Mouse (Mus musculus): ENCODE data around the gene Tcte2. TPM values are rescaled to one million over a fixed set of nuclear protein-coding genes. Genes with fewer than 3 reads are reported as not detected.

Gene Tcte2
- polyA plus RNA-seq, 1 experiment from 2014 or later: 6.8 TPM

DNA sequence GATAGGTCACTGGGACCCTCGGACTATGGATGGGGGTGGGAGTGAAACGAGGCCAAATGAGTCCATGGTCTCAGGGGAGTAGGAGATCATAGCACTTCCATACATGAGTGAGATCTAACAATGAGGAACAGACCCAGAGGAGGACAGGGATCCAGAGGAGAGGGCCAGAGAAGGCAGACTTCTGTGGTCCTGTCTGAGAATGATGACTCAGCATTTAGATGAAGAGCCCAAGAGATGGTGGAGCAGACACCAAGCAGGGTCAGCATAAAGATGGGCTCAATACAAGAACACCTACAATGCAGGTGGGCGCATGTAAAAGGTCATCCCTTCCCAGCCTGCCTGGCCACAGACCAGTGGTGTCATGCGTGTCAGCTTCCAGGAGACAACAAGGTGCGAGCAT is 41.4 kb downstream of the Tcte2 start:
- no peak overlapping the region for H3K27ac ChIP-seq (ENCODE audit: low read depth, low read length)
- no peak overlapping the region for H3K9ac ChIP-seq (ENCODE audit: low read length)
- ATAC-seq (ENCODE audit: insufficient read depth, low FRiP score, low TSS enrichment) (no peak), DNase-seq (ENCODE audit: low spot score) (no peak)
- WGBS: 92% methylated on average over 5 of the region's 5 CpGs
- no peaks in the 10 kb centered on the region for H3K36me3 ChIP-seq (ENCODE audit: control insufficient read depth, insufficient read depth, low read length)
- H3K4me3 ChIP-seq (ENCODE audit: low read depth, low read length): no peak overlapping the region
- H3K9me3 ChIP-seq (ENCODE audit: control insufficient read depth, low read length): no peaks in the 10 kb centered on the region
- no peak overlapping the region for H3K4me2 ChIP-seq (ENCODE audit: low read depth)
- no peaks in the 10 kb centered on the region for H3K27me3 ChIP-seq (ENCODE audit: control insufficient read depth, insufficient read depth, low read length)
- H3K4me1 ChIP-seq (ENCODE audit: control insufficient read depth, insufficient read depth, low read length): 0 out of 2 replicates have a peak, but pooled peaks cover 2% of the 10 kb centered on the region

DNA sequence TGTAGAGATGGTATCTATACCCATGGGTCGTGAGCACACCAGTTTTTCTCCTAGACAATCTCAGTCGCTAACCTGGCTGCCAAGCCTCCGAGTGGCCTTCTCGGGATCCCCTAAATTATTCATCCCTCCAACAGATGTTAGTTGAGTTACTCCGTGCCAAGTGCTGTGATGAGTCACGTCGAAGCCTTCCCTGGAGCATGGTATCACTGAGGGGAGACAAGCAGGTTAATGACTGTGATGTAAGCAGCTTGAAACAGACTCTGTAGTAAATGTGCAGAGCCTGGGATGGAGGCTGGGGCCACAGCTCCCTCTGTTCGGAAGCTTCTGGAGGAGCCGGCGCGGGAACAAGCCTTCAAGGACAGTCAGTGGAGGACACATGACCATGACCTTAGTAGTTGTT is 44.2 kb downstream of the Tcte2 start:
- Histone ChIP-seq H3K4me3 (ENCODE audit: low read depth, low read length) (no peak overlapping the region), H3K9ac (ENCODE audit: low read length) (no peak overlapping the region), H3K36me3 (ENCODE audit: control insufficient read depth, insufficient read depth, low read length) (no peaks in the 10 kb centered on the region), H3K4me1 (ENCODE audit: control insufficient read depth, insufficient read depth, low read length) (no peaks in the 10 kb centered on the region), H3K27me3 (ENCODE audit: control insufficient read depth, insufficient read depth, low read length) (no peaks in the 10 kb centered on the region), H3K27ac (ENCODE audit: low read depth, low read length) (no peak overlapping the region), H3K4me2 (ENCODE audit: low read depth) (no peak overlapping the region), H3K9me3 (ENCODE audit: control insufficient read depth, low read length) (no peaks in the 10 kb centered on the region)
- ATAC-seq (ENCODE audit: insufficient read depth, low FRiP score, low TSS enrichment) (no peak), DNase-seq (ENCODE audit: low spot score) (no peak)
- WGBS: 93% methylated on average over 11 of the region's 11 CpGs

DNA sequence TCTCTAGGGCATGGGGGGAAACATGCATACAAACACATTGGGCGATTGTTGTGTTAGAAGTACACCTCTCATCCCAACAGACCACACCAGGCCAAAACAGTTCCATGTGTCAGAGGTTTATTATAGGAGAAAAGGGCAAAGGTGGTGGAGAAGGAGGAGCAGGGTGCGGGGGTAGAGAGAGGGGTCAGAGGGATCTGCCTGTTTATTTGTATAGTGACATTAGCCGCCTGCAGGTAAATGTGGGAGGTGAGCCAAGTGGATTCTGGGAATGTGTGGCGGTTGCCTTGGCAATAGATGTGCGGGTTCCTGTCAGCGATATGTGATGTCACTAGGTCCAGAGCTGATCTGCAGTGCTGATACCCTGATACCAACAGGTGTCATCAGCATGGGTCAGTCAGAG is 45.3 kb downstream of the Tcte2 start:
- no peaks in the 10 kb centered on the region for H3K27me3 ChIP-seq (ENCODE audit: control insufficient read depth, insufficient read depth, low read length)
- no peak overlapping the region for H3K9ac ChIP-seq (ENCODE audit: low read length)
- WGBS: 87% methylated on average over 6 of the region's 6 CpGs
- ATAC-seq (ENCODE audit: insufficient read depth, low FRiP score, low TSS enrichment) (no peak), DNase-seq (ENCODE audit: low spot score) (no peak)
- no peaks in the 10 kb centered on the region for H3K36me3 ChIP-seq (ENCODE audit: control insufficient read depth, insufficient read depth, low read length)
- H3K27ac ChIP-seq (ENCODE audit: low read depth, low read length): no peak overlapping the region
- H3K4me3 ChIP-seq (ENCODE audit: low read depth, low read length): no peak overlapping the region
- no peak overlapping the region for H3K4me2 ChIP-seq (ENCODE audit: low read depth)
- no peaks in the 10 kb centered on the region for H3K4me1 ChIP-seq (ENCODE audit: control insufficient read depth, insufficient read depth, low read length)
- H3K9me3 ChIP-seq (ENCODE audit: control insufficient read depth, low read length): no peaks in the 10 kb centered on the region

DNA sequence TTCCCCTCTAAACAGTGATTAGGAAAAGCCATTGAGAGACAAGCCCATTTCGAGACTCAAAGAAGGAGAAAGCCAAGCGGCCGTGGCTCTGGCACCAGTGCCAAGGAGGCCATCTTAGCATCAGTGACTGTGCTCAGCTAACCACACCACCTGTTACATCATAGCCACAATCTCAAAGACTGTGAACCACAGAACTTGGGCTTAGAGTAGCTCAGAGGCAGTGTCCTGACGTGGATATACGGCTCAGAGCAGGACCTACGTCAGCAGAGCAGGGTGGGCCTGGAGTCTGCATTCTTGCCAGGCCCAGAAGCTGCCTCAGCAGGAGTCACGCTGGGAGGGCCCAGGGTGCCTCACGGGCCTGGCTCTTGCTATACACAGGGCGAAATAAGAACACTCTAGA is 46.1 kb downstream of the Tcte2 start:
- no peaks in the 10 kb centered on the region for H3K4me1 ChIP-seq (ENCODE audit: control insufficient read depth, insufficient read depth, low read length)
- no peak overlapping the region for H3K9ac ChIP-seq (ENCODE audit: low read length)
- no peaks in the 10 kb centered on the region for H3K36me3 ChIP-seq (ENCODE audit: control insufficient read depth, insufficient read depth, low read length)
- no peak overlapping the region for H3K4me3 ChIP-seq (ENCODE audit: low read depth, low read length)
- no peaks in the 10 kb centered on the region for H3K9me3 ChIP-seq (ENCODE audit: control insufficient read depth, low read length)
- H3K27ac ChIP-seq (ENCODE audit: low read depth, low read length): no peak overlapping the region
- H3K27me3 ChIP-seq (ENCODE audit: control insufficient read depth, insufficient read depth, low read length): no peaks in the 10 kb centered on the region
- H3K4me2 ChIP-seq (ENCODE audit: low read depth): no peak overlapping the region
- DNase-seq (ENCODE audit: low spot score): no peak
- ATAC-seq (ENCODE audit: insufficient read depth, low FRiP score, low TSS enrichment): no peak
- 81% methylated on average over 9 of the region's 9 CpGs for WGBS

DNA sequence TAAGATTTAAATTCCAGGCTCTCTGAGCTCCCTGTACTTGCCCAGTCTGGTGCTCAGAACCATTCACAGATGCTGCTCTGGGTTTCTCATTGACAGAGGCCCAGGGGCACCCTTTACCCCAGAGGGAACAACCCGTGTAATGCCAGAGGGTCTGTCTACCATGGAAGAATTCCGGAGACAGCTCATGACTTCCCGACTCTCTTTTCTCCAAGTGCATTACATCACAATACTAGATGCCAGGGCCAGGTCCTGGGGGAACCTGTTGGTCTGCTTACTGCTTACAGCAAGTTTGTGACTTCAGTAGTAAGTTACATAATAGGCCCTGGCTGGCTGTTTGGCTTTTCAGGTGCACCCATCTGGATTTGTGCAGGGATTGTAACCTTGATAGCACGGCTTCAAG is 47.0 kb downstream of the Tcte2 start:
- no peak overlapping the region for H3K4me2 ChIP-seq (ENCODE audit: low read depth)
- DNase-seq (ENCODE audit: low spot score) (no peak), ATAC-seq (ENCODE audit: insufficient read depth, low FRiP score, low TSS enrichment) (no peak)
- no peak overlapping the region for H3K27ac ChIP-seq (ENCODE audit: low read depth, low read length)
- H3K4me3 ChIP-seq (ENCODE audit: low read depth, low read length): no peak overlapping the region
- no peaks in the 10 kb centered on the region for H3K9me3 ChIP-seq (ENCODE audit: control insufficient read depth, low read length)
- H3K4me1 ChIP-seq (ENCODE audit: control insufficient read depth, insufficient read depth, low read length): no peaks in the 10 kb centered on the region
- H3K27me3 ChIP-seq (ENCODE audit: control insufficient read depth, insufficient read depth, low read length): no peaks in the 10 kb centered on the region
- H3K36me3 ChIP-seq (ENCODE audit: control insufficient read depth, insufficient read depth, low read length): no peaks in the 10 kb centered on the region
- WGBS: 72% methylated on average over 4 of the region's 4 CpGs
- H3K9ac ChIP-seq (ENCODE audit: low read length): no peak overlapping the region

DNA sequence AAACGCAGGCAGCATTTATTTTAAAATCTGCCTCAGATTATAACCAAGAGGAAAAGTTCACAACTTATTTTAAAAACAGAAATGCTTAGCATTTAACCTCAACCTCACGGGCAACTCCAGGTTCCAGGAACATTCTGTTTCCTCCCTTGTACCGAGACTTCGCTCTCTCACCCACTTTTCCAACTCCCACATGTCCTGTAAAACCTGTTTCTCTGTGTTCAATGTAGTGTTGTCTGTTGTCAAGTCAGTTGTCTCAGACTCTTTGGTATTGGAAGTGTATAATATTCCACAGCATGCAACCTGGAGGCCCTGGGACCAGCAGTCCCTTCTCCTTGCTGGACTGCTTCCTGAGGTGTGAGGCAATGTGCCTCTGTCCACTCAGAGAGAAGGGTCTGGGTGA is 47.5 kb downstream of the Tcte2 start:
- ATAC-seq (ENCODE audit: insufficient read depth, low FRiP score, low TSS enrichment) (no peak), DNase-seq (ENCODE audit: low spot score) (no peak)
- 92% methylated on average over 4 of the region's 4 CpGs for WGBS
- H3K9ac ChIP-seq (ENCODE audit: low read length): no peak overlapping the region
- no peak overlapping the region for H3K4me3 ChIP-seq (ENCODE audit: low read depth, low read length)
- no peak overlapping the region for H3K27ac ChIP-seq (ENCODE audit: low read depth, low read length)
- H3K9me3 ChIP-seq (ENCODE audit: control insufficient read depth, low read length): no peaks in the 10 kb centered on the region
- H3K27me3 ChIP-seq (ENCODE audit: control insufficient read depth, insufficient read depth, low read length): no peaks in the 10 kb centered on the region
- H3K36me3 ChIP-seq (ENCODE audit: control insufficient read depth, insufficient read depth, low read length): no peaks in the 10 kb centered on the region
- no peak overlapping the region for H3K4me2 ChIP-seq (ENCODE audit: low read depth)
- H3K4me1 ChIP-seq (ENCODE audit: control insufficient read depth, insufficient read depth, low read length): no peaks in the 10 kb centered on the region

DNA sequence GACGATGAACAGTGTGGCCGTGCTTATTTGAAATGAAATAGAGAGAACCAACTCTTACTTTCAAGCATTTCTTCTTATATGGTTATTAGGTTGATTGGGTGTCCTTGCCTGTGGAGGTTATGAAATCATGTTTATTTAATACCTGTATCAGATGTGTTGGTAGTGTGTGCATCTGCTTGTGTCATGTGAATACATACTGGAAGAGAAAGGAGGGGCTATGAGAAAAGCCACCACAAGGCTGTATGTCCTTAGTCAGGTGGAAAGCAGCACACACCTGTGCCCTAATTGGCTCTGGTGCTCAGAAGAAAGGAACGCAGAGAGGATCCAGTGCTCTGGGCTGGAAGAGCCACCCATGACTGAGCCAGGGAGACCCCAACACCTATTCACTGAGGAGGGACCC is 49.1 kb downstream of the Tcte2 start:
- no peaks in the 10 kb centered on the region for H3K27me3 ChIP-seq (ENCODE audit: control insufficient read depth, insufficient read depth, low read length)
- no peak overlapping the region for H3K4me3 ChIP-seq (ENCODE audit: low read depth, low read length)
- ATAC-seq (ENCODE audit: insufficient read depth, low FRiP score, low TSS enrichment) (no peak), DNase-seq (ENCODE audit: low spot score) (no peak)
- no peak overlapping the region for H3K4me2 ChIP-seq (ENCODE audit: low read depth)
- no peak overlapping the region for H3K9ac ChIP-seq (ENCODE audit: low read length)
- H3K36me3 ChIP-seq (ENCODE audit: control insufficient read depth, insufficient read depth, low read length): no peaks in the 10 kb centered on the region
- 90% methylated on average over 3 of the region's 3 CpGs for WGBS
- H3K4me1 ChIP-seq (ENCODE audit: control insufficient read depth, insufficient read depth, low read length): no peaks in the 10 kb centered on the region
- H3K9me3 ChIP-seq (ENCODE audit: control insufficient read depth, low read length): no peaks in the 10 kb centered on the region
- H3K27ac ChIP-seq (ENCODE audit: low read depth, low read length): no peak overlapping the region

DNA sequence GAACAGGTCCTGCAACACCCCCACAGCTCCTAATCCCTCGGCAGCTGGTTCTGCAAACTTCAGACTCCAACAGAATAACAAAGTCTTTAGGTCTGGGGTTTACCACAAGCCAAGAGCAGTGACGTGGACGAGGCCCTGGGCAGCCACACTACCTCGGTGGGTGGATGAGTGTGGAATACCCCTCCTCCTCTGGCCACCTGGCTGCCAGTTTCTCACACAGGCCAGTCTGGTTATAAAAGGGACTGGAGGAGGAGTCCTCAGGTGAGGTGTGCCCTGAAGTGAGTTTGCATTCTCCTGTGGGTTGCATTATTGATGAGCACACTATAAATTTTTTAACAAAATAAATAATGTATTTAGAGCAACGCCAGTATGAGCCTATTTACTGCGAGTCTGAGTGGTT is 49.5 kb downstream of the Tcte2 start:
- no peak for DNase-seq (ENCODE audit: low spot score)
- no peak overlapping the region for H3K4me3 ChIP-seq (ENCODE audit: low read depth, low read length)
- no peak overlapping the region for H3K4me2 ChIP-seq (ENCODE audit: low read depth)
- H3K27me3 ChIP-seq (ENCODE audit: control insufficient read depth, insufficient read depth, low read length): no peaks in the 10 kb centered on the region
- ATAC-seq (ENCODE audit: insufficient read depth, low FRiP score, low TSS enrichment): no peak
- no peaks in the 10 kb centered on the region for H3K9me3 ChIP-seq (ENCODE audit: control insufficient read depth, low read length)
- no peaks in the 10 kb centered on the region for H3K4me1 ChIP-seq (ENCODE audit: control insufficient read depth, insufficient read depth, low read length)
- WGBS: 81% methylated on average over 6 of the region's 6 CpGs
- no peak overlapping the region for H3K27ac ChIP-seq (ENCODE audit: low read depth, low read length)
- no peak overlapping the region for H3K9ac ChIP-seq (ENCODE audit: low read length)
- H3K36me3 ChIP-seq (ENCODE audit: control insufficient read depth, insufficient read depth, low read length): no peaks in the 10 kb centered on the region

DNA sequence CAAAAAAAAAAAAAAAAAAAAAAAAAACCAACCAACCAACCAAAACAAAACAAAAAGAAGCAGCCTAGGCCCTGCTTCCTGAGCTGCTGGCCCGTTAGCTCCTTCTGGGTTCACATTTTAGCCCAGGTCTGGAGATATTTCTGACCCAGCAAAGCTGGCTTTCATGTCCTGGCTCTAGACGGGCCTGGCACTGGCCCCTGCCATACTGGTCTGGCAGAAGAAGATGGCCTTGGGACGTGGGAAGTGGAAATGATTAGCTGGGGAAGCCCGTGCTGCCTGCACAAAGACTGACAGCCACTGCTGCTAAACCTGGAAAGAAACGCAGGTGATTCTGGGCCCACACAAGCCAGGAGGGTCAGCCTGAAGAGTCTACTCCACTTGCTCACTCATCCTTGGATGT is 50.5 kb downstream of the Tcte2 start:
- 82% methylated on average over 5 of the region's 5 CpGs for WGBS
- Histone ChIP-seq H3K27me3 (ENCODE audit: control insufficient read depth, insufficient read depth, low read length) (no peaks in the 10 kb centered on the region), H3K4me2 (ENCODE audit: low read depth) (no peak overlapping the region), H3K9me3 (ENCODE audit: control insufficient read depth, low read length) (no peaks in the 10 kb centered on the region), H3K4me1 (ENCODE audit: control insufficient read depth, insufficient read depth, low read length) (no peaks in the 10 kb centered on the region), H3K9ac (ENCODE audit: low read length) (no peak overlapping the region), H3K4me3 (ENCODE audit: low read depth, low read length) (no peak overlapping the region), H3K27ac (ENCODE audit: low read depth, low read length) (no peak overlapping the region), H3K36me3 (ENCODE audit: control insufficient read depth, insufficient read depth, low read length) (no peaks in the 10 kb centered on the region)
- no peak for DNase-seq (ENCODE audit: low spot score)
- ATAC-seq (ENCODE audit: insufficient read depth, low FRiP score, low TSS enrichment): no peak
